Mouse (Mus musculus) activated CD4-positive, CD25-positive, alpha-beta regulatory T cell, adult 9 weeks (primary cell): Measurements from ENCODE around the gene Rpap1. TPM values are rescaled to one million over a fixed set of nuclear protein-coding genes. Genes with fewer than 3 reads are reported as not detected.

ENCODE experiments used
- polyA plus RNA-seq: library from polyadenylated mRNA; unstranded; fragments of 100-300 nt; shearing (Covaris generic); gene quantifications from one replicate; pipeline ENCODE4 v1.2.1, GENCODE M21; 2017

Rpap1 gene
- polyA plus RNA-seq: 37.6 TPM

GRCm38 (mm10) chr2:119787206-119787883 lies at the start of gene Rpap1:
Gene Rpap1, minus strand, starts transcription at chr2:119787537.

GRCm38 (mm10) chr2:119797279-119797783 lies 10.0 kb upstream of the Rpap1 start, which contains the start of gene Tyro3:
Gene Tyro3, plus strand, starts transcription at chr2:119797733.

GRCm38 (mm10) chr2:119760251-119760650 lies 27.1 kb downstream of the Rpap1 start, which contains the start of gene Ltk:
Gene Ltk, minus strand, starts transcription at chr2:119760431.

GRCm38 (mm10) chr2:119741581-119742411 lies 45.5 kb downstream of the Rpap1 start, which contains the start of gene Itpka:
Gene Itpka, plus strand, starts transcription at chr2:119742337.

Other genes starting within 250 kb of the Rpap1 start
- not detected for gene Exd1, start 239.9 kb downstream of the Rpap1 start, polyA plus RNA-seq
- 80.7 TPM for gene Chp1, start 239.8 kb downstream of the Rpap1 start, polyA plus RNA-seq
- gene Nusap1, start 169.2 kb downstream of the Rpap1 start, polyA plus RNA-seq: 7.6 TPM
- 4.9 TPM for gene Oip5, start 169.1 kb downstream of the Rpap1 start, polyA plus RNA-seq
- 46.8 TPM for gene Ndufaf1, start 124.7 kb downstream of the Rpap1 start, polyA plus RNA-seq
- gene Rtf1, start 112.5 kb downstream of the Rpap1 start, polyA plus RNA-seq: 27.9 TPM
- gene Itpka, start 45.2 kb downstream of the Rpap1 start, polyA plus RNA-seq: 0.20 TPM
- gene Ltk, start 27.1 kb downstream of the Rpap1 start, polyA plus RNA-seq: not detected
- gene Tyro3, start 10.2 kb upstream of the Rpap1 start, polyA plus RNA-seq: 2.2 TPM
- gene Mga, start 109.7 kb upstream of the Rpap1 start, polyA plus RNA-seq: 62.9 TPM
- 11.2 TPM for gene Mapkbp1, start 185.2 kb upstream of the Rpap1 start, polyA plus RNA-seq
- 19.1 TPM for gene Jmjd7, start 239.9 kb upstream of the Rpap1 start, polyA plus RNA-seq
- 7.9 TPM for gene Gm28042, start 240.0 kb upstream of the Rpap1 start, polyA plus RNA-seq
- 4.5 TPM for gene Pla2g4b, start 245.9 kb upstream of the Rpap1 start, polyA plus RNA-seq